Mouse (Mus musculus) intestine, embryonic 16.5 days (tissue): ENCODE measurements around the gene Nup93. TPM values are rescaled to one million over a fixed set of nuclear protein-coding genes. Genes with fewer than 3 reads are reported as not detected.

ENCODE experiments used
- ATAC-seq: fragments of 200-750 bp; cut with Nextera tagmentation; 2 replicates; pipeline ENCODE4 v1.8.0; 2017; ENCODE audit warnings: moderate TSS enrichment, moderate library complexity
- H3K27ac ChIP-seq: fragments of 300-500 bp; sonication (generic); 2 replicates; pipeline ENCODE4 v1.5.1; 2014; ENCODE audit warnings: mild to moderate bottlenecking, low read length
- H3K27me3 ChIP-seq: fragments of 300-500 bp; sonication (generic); replicated peaks from 2 replicates; pipeline ENCODE4 v1.6.1; 2014; ENCODE audit warnings: low read length, control low read depth, mixed read lengths; ENCODE audit not compliant: control insufficient read depth, insufficient read depth
- H3K36me3 ChIP-seq: fragments of 300-500 bp; sonication (generic); 2 replicates; pipeline ENCODE4 v1.6.1; 2014; ENCODE audit warnings: low read length, control low read depth; ENCODE audit not compliant: control insufficient read depth, insufficient read depth
- H3K4me1 ChIP-seq: fragments of 300-500 bp; sonication (generic); 2 replicates; pipeline ENCODE4 v1.6.1; 2014; ENCODE audit warnings: low read length, control low read depth, mixed read lengths; ENCODE audit not compliant: control insufficient read depth, insufficient read depth
- H3K4me2 ChIP-seq: fragments of 300-500 bp; sonication (generic); 2 replicates; pipeline ENCODE4 v1.6.1; 2014; ENCODE audit warnings: low read depth, low read length, control low read depth
- H3K4me3 ChIP-seq: fragments of 300-500 bp; sonication (generic); 2 replicates; pipeline ENCODE4 v1.5.1; 2014; ENCODE audit warnings: mild to moderate bottlenecking, low read length
- H3K9ac ChIP-seq: fragments of 300-500 bp; sonication (generic); 2 replicates; pipeline ENCODE4 v1.6.1; 2014; ENCODE audit warnings: low read depth, low read length
- H3K9me3 ChIP-seq: fragments of 300-500 bp; sonication (generic); 2 replicates; pipeline ENCODE4 v1.6.1; 2016; ENCODE audit warnings: low read length, control low read depth; ENCODE audit not compliant: control insufficient read depth
- WGBS: fragments of 180-500 bp; shearing (Covaris S2); extraction: QIAGEN DNeasy Blood & Tissue Kit; methylation state at CpG from one replicate; pipeline ENCODE4 v1.1.7; 2014; 5-methylcytosine and 5-hydroxymethylcytosine counted together
- polyA plus RNA-seq: library from polyadenylated mRNA; unstranded; fragments of >200 nt; fragmentation: Nextera tagmentation; extraction: Ambion mirVana; gene quantifications from 2 replicates; pipeline ENCODE4 v1.2.1, GENCODE M21; 2015

Gene Nup93
- polyA plus RNA-seq, 1 experiment from 2014 or later = 66.4 TPM

GRCm38 (mm10) chr8:94296312-94296991, 82.1 kb downstream of the Nup93 start:
- Histone ChIP-seq H3K36me3 (0 out of 2 replicates have a peak, but pooled peaks cover 4% of the 10 kb centered on the region), H3K27me3 (no peaks in the 10 kb centered on the region), H3K4me2 (no peak overlapping the region), H3K4me1 (peaks cover 8% of the 10 kb centered on the region; the same call in 1 of the 2 replicates), H3K9ac (no peak overlapping the region), H3K4me3 (no peak overlapping the region), H3K27ac (peak overlapping the region; percentile 35; the same call in 1 of the 2 replicates), H3K9me3 (no peaks in the 10 kb centered on the region)
- 72% methylated on average over 9 of the region's 9 CpGs for WGBS
- ATAC-seq = peak; percentile 78

- H3K4me3 ChIP-seq = no peak overlapping the region
- no peaks in the 10 kb centered on the region for H3K9me3 ChIP-seq
- H3K4me1 ChIP-seq = peaks cover 3% of the 10 kb centered on the region; the same call in 1 of the 2 replicates
- no peak overlapping the region for H3K4me2 ChIP-seq
- peak overlapping the region; percentile 35; the same call in 1 of the 2 replicates for H3K27ac ChIP-seq
- peak; percentile 32; the same call in 1 of the 2 replicates for ATAC-seq
- H3K36me3 ChIP-seq = 0 out of 2 replicates have a peak, but pooled peaks cover 4% of the 10 kb centered on the region
- 70% methylated on average over 6 of the region's 6 CpGs for WGBS
- no peaks in the 10 kb centered on the region for H3K27me3 ChIP-seq
- H3K9ac ChIP-seq = 0 out of 2 replicates have a peak overlapping the region, but pooled peaks have one; percentile 11
Measured at GRCm38 (mm10) chr8:94297101-94297500, 82.7 kb downstream of the Nup93 start.

- Histone ChIP-seq H3K27ac (no peak overlapping the region), H3K36me3 (peaks cover 15% of the 10 kb centered on the region; the same call in 1 of the 2 replicates), H3K4me1 (peaks cover 3% of the 10 kb centered on the region; the same call in 1 of the 2 replicates), H3K9me3 (no peaks in the 10 kb centered on the region), H3K4me3 (no peak overlapping the region), H3K27me3 (no peaks in the 10 kb centered on the region), H3K9ac (no peak overlapping the region), H3K4me2 (no peak overlapping the region)
- no peak for ATAC-seq
- WGBS = 64% methylated on average over 4 of the region's 4 CpGs
Measured at GRCm38 (mm10) chr8:94300809-94301208, 86.4 kb downstream of the Nup93 start.

GRCm38 (mm10) chr8:94304412-94304811, 90.0 kb downstream of the Nup93 start:
- no peak overlapping the region for H3K4me2 ChIP-seq
- no peaks in the 10 kb centered on the region for H3K27me3 ChIP-seq
- ATAC-seq = peak; percentile 80
- no peaks in the 10 kb centered on the region for H3K9me3 ChIP-seq
- peaks cover 5% of the 10 kb centered on the region; the same call in 1 of the 2 replicates for H3K4me1 ChIP-seq
- H3K4me3 ChIP-seq = no peak overlapping the region
- H3K9ac ChIP-seq = no peak overlapping the region
- H3K36me3 ChIP-seq = peaks cover 21% of the 10 kb centered on the region
- peak overlapping the region; percentile 61; the same call in 1 of the 2 replicates for H3K27ac ChIP-seq
- 88% methylated on average over 2 of the region's 2 CpGs for WGBS

GRCm38 (mm10) chr8:94306989-94307513, 92.7 kb downstream of the Nup93 start:
- Histone ChIP-seq H3K4me3 (no peak overlapping the region), H3K4me1 (peaks cover 5% of the 10 kb centered on the region; the same call in 1 of the 2 replicates), H3K9me3 (no peaks in the 10 kb centered on the region), H3K9ac (0 out of 2 replicates have a peak overlapping the region, but pooled peaks have one; percentile 25), H3K27me3 (no peaks in the 10 kb centered on the region), H3K27ac (peak overlapping the region; percentile 39; the same call in 1 of the 2 replicates), H3K36me3 (peaks cover 24% of the 10 kb centered on the region), H3K4me2 (no peak overlapping the region)
- peak; percentile 88 for ATAC-seq
- WGBS = 62% methylated on average over 7 of the region's 7 CpGs

GRCm38 (mm10) chr8:94307652-94308051, 93.3 kb downstream of the Nup93 start:
- 58% methylated on average over 9 of the region's 9 CpGs for WGBS

GRCm38 (mm10) chr8:94314069-94314468, 99.7 kb downstream of the Nup93 start:
- 0 out of 2 replicates have a peak, but pooled peaks cover 7% of the 10 kb centered on the region for H3K36me3 ChIP-seq
- no peaks in the 10 kb centered on the region for H3K9me3 ChIP-seq
- peak; percentile 50 for ATAC-seq
- H3K27ac ChIP-seq = no peak overlapping the region
- no peaks in the 10 kb centered on the region for H3K27me3 ChIP-seq
- H3K4me3 ChIP-seq = no peak overlapping the region
- no peaks in the 10 kb centered on the region for H3K4me1 ChIP-seq
- no peak overlapping the region for H3K9ac ChIP-seq
- H3K4me2 ChIP-seq = no peak overlapping the region
- 80% methylated on average over 2 of the region's 2 CpGs for WGBS

More at GRCm38 (mm10) chr8:94307652-94308051, 93.3 kb downstream of the Nup93 start:
- ATAC-seq = peak; percentile 37; the same call in 1 of the 2 replicates
- Histone ChIP-seq H3K4me1 (peaks cover 5% of the 10 kb centered on the region; the same call in 1 of the 2 replicates), H3K4me2 (no peak overlapping the region), H3K36me3 (peaks cover 24% of the 10 kb centered on the region), H3K27me3 (no peaks in the 10 kb centered on the region), H3K4me3 (no peak overlapping the region), H3K9me3 (no peaks in the 10 kb centered on the region), H3K9ac (no peak overlapping the region), H3K27ac (peak overlapping the region; percentile 57)

- Histone ChIP-seq H3K36me3 (no peaks in the 10 kb centered on the region), H3K9ac (no peak overlapping the region), H3K27ac (no peak overlapping the region), H3K4me2 (no peak overlapping the region), H3K4me1 (no peaks in the 10 kb centered on the region), H3K4me3 (no peak overlapping the region), H3K9me3 (no peaks in the 10 kb centered on the region), H3K27me3 (no peaks in the 10 kb centered on the region)
- no peak for ATAC-seq
- 91% methylated on average over 2 of the region's 2 CpGs for WGBS
Measured at GRCm38 (mm10) chr8:94317249-94317648, 102.9 kb downstream of the Nup93 start.

- H3K27ac ChIP-seq = no peak overlapping the region
- no peak for ATAC-seq
- H3K36me3 ChIP-seq = no peaks in the 10 kb centered on the region
- H3K4me2 ChIP-seq = no peak overlapping the region
- H3K9ac ChIP-seq = no peak overlapping the region
- WGBS = 92% methylated on average over 2 of the region's 2 CpGs
- no peaks in the 10 kb centered on the region for H3K9me3 ChIP-seq
- H3K4me1 ChIP-seq = no peaks in the 10 kb centered on the region
- H3K27me3 ChIP-seq = no peaks in the 10 kb centered on the region
- H3K4me3 ChIP-seq = no peak overlapping the region
Measured at GRCm38 (mm10) chr8:94317691-94318090, 103.3 kb downstream of the Nup93 start.
